Mouse (Mus musculus) lung, postnatal 0 days (tissue): ENCODE measurements around the gene 2700049A03Rik. TPM values are rescaled to one million over a fixed set of nuclear protein-coding genes. Genes with fewer than 3 reads are reported as not detected.

Source experiments
- ATAC-seq: fragments of 200-750 bp; cut with Nextera tagmentation; 2 replicates; pipeline ENCODE4 v1.8.0; 2017; ENCODE audit warnings: moderate library complexity
- DNase-seq: peaks from one replicate; pipeline ENCODE4 v3.0.0-alpha.2; 2016; ENCODE audit warnings: low spot score
- H3K27ac ChIP-seq: fragments of 300-500 bp; sonication (generic); 2 replicates; pipeline ENCODE4 v1.5.1; 2014; ENCODE audit warnings: antibody characterized with exemption, mild to moderate bottlenecking, low read length, mixed read lengths
- H3K27me3 ChIP-seq: fragments of 300-500 bp; sonication (generic); replicated peaks from 2 replicates; pipeline ENCODE4 v1.6.1; 2014; ENCODE audit warnings: low read length, mixed read lengths; ENCODE audit not compliant: insufficient read depth
- H3K36me3 ChIP-seq: fragments of 300-500 bp; sonication (generic); 2 replicates; pipeline ENCODE4 v1.6.1; 2014; ENCODE audit warnings: low read length, mixed read lengths; ENCODE audit not compliant: insufficient read depth
- H3K4me1 ChIP-seq: fragments of 300-500 bp; sonication (generic); 2 replicates; pipeline ENCODE4 v1.6.1; 2014; ENCODE audit warnings: antibody characterized with exemption, low read depth, low read length, mixed read lengths; ENCODE audit not compliant: insufficient read depth
- H3K4me2 ChIP-seq: fragments of 300-500 bp; sonication (generic); replicated peaks from 2 replicates; pipeline ENCODE4 v1.6.1; 2014; ENCODE audit warnings: low read depth, mild to moderate bottlenecking, low read length, moderate library complexity, mixed read lengths
- H3K4me3 ChIP-seq: fragments of 300-500 bp; sonication (generic); 2 replicates; pipeline ENCODE4 v1.5.1; 2014; ENCODE audit warnings: low read depth, low read length
- H3K9ac ChIP-seq: fragments of 300-500 bp; sonication (generic); replicated peaks from 2 replicates; pipeline ENCODE4 v1.6.1; 2014; ENCODE audit warnings: low read depth, mild to moderate bottlenecking
- H3K9me3 ChIP-seq: fragments of 300-500 bp; sonication (generic); 2 replicates; pipeline ENCODE4 v1.6.1; 2016; ENCODE audit warnings: low read length, mixed read lengths
- CTCF ChIP-seq: IDR thresholded peaks from 2 replicates; pipeline ENCODE4 v1.5.1; 2016; ENCODE audit warnings: antibody characterized with exemption, mild to moderate bottlenecking
- EP300 ChIP-seq: IDR thresholded peaks from 2 replicates; pipeline ENCODE4 v1.6.1; 2016; ENCODE audit warnings: antibody characterized with exemption, mild to moderate bottlenecking, control low read depth
- WGBS: fragments of 180-500 bp; shearing (Covaris S2); extraction: QIAGEN DNeasy Blood & Tissue Kit; methylation state at CpG from one replicate; pipeline ENCODE4 v1.1.7; 2014; 5-methylcytosine and 5-hydroxymethylcytosine counted together
- polyA plus RNA-seq: library from polyadenylated mRNA; unstranded; fragments of >200 nt; fragmentation: Nextera tagmentation; extraction: Ambion mirVana; gene quantifications from 2 replicates; pipeline ENCODE4 v1.2.1, GENCODE M21; 2015

2700049A03Rik gene
- polyA plus RNA-seq, 1 experiment from 2014 or later: 8.1 TPM

DNA sequence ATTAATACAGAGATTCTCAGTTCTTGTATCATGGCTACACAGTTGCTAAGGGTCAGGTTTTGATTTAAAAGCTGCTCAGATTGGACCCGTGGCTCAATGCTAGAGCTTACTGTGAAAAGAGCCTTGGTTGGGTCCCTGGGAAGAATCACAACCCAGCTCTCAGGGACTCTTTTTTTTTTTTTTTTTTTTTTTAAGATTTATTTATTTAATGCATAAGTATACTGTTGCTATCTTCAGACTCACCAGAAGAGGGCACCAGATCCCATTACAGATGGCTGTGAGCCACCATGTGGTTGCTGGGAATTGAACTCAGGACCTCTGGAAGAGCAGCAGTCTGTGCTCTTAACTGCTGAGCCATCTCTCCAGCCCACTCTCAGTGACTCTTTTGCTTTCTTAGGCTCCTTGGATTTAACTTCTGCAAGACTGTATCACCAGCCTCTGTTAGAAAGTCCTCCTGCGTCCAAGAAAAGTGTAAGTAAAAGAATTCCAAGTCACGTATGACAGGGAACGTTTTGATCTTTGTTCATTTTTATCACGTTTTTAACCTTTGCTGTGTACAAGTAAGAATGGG lies 2.7 kb downstream of the 2700049A03Rik start:
- DNase-seq: no peak
- Histone ChIP-seq H3K4me1 (peaks cover 3% of the 10 kb centered on the region; the same call in 1 of the 2 replicates), H3K27me3 (no peaks in the 10 kb centered on the region), H3K36me3 (peaks cover 5% of the 10 kb centered on the region; the same call in 1 of the 2 replicates), H3K4me3 (no peak overlapping the region), H3K9me3 (no peaks in the 10 kb centered on the region), H3K27ac (no peak overlapping the region), H3K9ac (no peak overlapping the region), H3K4me2 (no peak overlapping the region)
- TF ChIP-seq CTCF: peak; percentile 40
- no peak for TF ChIP-seq EP300
- no peak for ATAC-seq
- WGBS: 78% methylated on average over 5 of the region's 5 CpGs

DNA sequence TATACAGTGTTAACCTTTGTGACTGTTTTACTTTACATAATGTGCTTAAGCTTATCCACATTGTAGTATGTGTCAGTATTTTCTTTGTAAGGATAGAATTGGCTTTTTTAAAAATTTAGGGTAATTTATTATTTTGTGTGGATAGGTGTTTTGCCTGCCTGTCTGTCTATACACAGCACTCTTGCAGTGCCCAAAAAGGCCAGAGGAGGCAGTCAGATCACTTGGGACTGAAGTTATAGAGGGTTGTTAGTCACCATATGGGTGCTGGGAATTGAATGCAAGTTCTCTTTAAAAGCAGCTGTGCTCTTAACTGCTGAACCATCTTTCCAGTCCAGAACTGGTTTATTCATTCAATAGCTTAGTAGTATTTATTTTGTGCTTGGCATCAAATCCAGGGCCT lies 4.5 kb downstream of the 2700049A03Rik start:
- TF ChIP-seq CTCF (peak; percentile 17; the same call in 1 of the 2 replicates), EP300 (no peak)
- Histone ChIP-seq H3K4me1 (peaks cover 3% of the 10 kb centered on the region; the same call in 1 of the 2 replicates), H3K9me3 (no peaks in the 10 kb centered on the region), H3K27me3 (no peaks in the 10 kb centered on the region), H3K9ac (no peak overlapping the region), H3K36me3 (peaks cover 5% of the 10 kb centered on the region; the same call in 1 of the 2 replicates), H3K4me3 (no peak overlapping the region), H3K27ac (no peak overlapping the region), H3K4me2 (no peak overlapping the region)
- ATAC-seq (no peak), DNase-seq (no peak)

- peak; percentile 57 for DNase-seq
- TF ChIP-seq CTCF (peak; percentile 72), EP300 (no peak)
- H3K27me3 ChIP-seq: no peaks in the 10 kb centered on the region
- no peak overlapping the region for H3K9ac ChIP-seq
- H3K9me3 ChIP-seq: no peaks in the 10 kb centered on the region
- peaks cover 19% of the 10 kb centered on the region; the same call in 1 of the 2 replicates for H3K36me3 ChIP-seq
- WGBS: 68% methylated on average over 3 of the region's 3 CpGs
- no peak for ATAC-seq
- no peak overlapping the region for H3K4me2 ChIP-seq
- no peak overlapping the region for H3K4me3 ChIP-seq
- H3K27ac ChIP-seq: no peak overlapping the region
- H3K4me1 ChIP-seq: no peaks in the 10 kb centered on the region
Measured at GRCm38 (mm10) chr12:71147641-71148040, 11.0 kb downstream of the 2700049A03Rik start.

DNA sequence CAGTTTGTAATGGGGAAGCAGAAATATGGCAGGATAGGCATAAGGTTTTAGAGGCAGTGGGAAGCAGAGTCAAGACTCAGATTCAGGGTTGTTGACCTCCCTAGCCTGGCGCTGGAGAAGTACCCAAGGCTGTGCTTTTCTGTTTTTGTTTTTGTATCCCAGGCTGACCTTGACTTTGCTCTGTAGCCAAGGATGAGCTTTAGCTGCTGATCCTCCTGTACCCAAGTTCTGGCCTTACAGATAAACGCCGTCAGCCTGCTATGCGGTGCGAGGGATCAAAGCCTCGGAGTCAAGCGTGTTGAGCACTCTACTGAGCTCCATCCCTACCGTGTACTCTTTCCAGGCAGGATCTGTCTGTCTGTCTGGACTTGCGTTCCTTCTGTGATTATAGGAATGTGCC lies 12.2 kb downstream of the 2700049A03Rik start:
- DNase-seq (no peak), ATAC-seq (no peak)
- no peak for TF ChIP-seq CTCF
- TF ChIP-seq EP300: no peak
- Histone ChIP-seq H3K27me3 (no peaks in the 10 kb centered on the region), H3K27ac (no peak overlapping the region), H3K4me2 (no peak overlapping the region), H3K9me3 (no peaks in the 10 kb centered on the region), H3K36me3 (peaks cover 19% of the 10 kb centered on the region; the same call in 1 of the 2 replicates), H3K9ac (no peak overlapping the region), H3K4me3 (no peak overlapping the region), H3K4me1 (no peaks in the 10 kb centered on the region)
- WGBS: 95% methylated on average over 9 of the region's 9 CpGs

GRCm38 (mm10) chr12:71149456-71149855 lies 12.8 kb downstream of the 2700049A03Rik start:
- WGBS: 85% methylated on average over 6 of the region's 6 CpGs
- no peaks in the 10 kb centered on the region for H3K4me1 ChIP-seq
- DNase-seq (no peak), ATAC-seq (no peak)
- TF ChIP-seq CTCF (no peak), EP300 (no peak)
- no peak overlapping the region for H3K27ac ChIP-seq
- H3K4me2 ChIP-seq: no peak overlapping the region
- H3K4me3 ChIP-seq: no peak overlapping the region
- peaks cover 19% of the 10 kb centered on the region; the same call in 1 of the 2 replicates for H3K36me3 ChIP-seq
- no peaks in the 10 kb centered on the region for H3K27me3 ChIP-seq
- no peak overlapping the region for H3K9ac ChIP-seq
- no peaks in the 10 kb centered on the region for H3K9me3 ChIP-seq

- WGBS: 89% methylated on average over 8 of the region's 8 CpGs
- Histone ChIP-seq H3K9me3 (no peaks in the 10 kb centered on the region), H3K27me3 (no peaks in the 10 kb centered on the region), H3K4me2 (no peak overlapping the region), H3K4me1 (no peaks in the 10 kb centered on the region), H3K27ac (no peak overlapping the region), H3K4me3 (no peak overlapping the region), H3K36me3 (peaks cover 23% of the 10 kb centered on the region; the same call in 1 of the 2 replicates), H3K9ac (no peak overlapping the region)
- ATAC-seq: no peak
- no peak for DNase-seq
- no peak for TF ChIP-seq EP300
- TF ChIP-seq CTCF: no peak
Measured at GRCm38 (mm10) chr12:71150167-71150566, 13.5 kb downstream of the 2700049A03Rik start.

DNA sequence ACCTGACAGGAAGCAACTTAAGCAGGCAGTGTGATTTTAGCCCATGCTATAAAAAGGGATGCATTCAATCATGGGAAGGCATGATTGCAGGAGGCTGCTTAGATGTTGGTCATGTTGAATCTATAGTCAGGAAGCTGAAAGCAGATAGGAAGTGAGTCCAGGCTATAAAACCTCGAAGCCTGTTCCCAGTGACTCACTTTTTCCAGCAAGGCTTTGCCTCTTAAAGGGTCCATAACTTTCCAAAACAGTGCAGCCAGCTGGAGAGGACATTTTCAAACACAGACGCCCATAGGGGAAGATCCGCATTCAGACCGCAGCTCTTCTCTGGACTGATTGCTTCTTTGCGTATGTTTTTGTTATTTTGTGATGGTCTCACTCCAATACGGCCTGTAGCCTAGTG lies 18.3 kb downstream of the 2700049A03Rik start:
- TF ChIP-seq CTCF: no peak
- no peak for TF ChIP-seq EP300
- Histone ChIP-seq H3K27ac (no peak overlapping the region), H3K36me3 (peaks cover 25% of the 10 kb centered on the region; the same call in 1 of the 2 replicates), H3K27me3 (no peaks in the 10 kb centered on the region), H3K4me2 (no peak overlapping the region), H3K4me3 (no peak overlapping the region), H3K9me3 (no peaks in the 10 kb centered on the region), H3K9ac (no peak overlapping the region), H3K4me1 (no peaks in the 10 kb centered on the region)
- 93% methylated on average over 6 of the region's 6 CpGs for WGBS
- ATAC-seq: no peak
- no peak for DNase-seq
